Mouse (Mus musculus): ENCODE measurements around the gene Arid5a.

Arid5a gene

DNA sequence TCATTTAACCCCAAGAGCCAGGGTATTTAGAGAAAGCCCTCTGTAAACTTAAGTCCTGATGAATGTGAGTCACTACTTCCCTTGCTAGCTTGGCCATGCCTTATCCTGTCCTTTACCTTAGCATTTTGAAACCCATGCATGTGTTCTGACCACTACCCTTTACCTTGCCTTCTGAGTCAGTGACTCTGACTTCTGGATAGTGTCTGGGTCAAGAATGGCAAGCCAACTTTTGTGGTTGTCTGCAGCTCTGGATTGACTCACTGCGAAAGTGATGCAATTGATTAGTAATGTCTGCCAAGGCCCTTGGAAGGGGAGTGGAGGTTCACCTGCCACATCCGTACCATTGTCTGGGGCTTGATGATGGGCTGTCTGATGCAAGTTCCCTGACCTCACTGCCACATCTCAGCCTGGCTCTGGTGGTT, 18.4 kb downstream of the Arid5a start:
- DNase-seq (ENCODE audit: low spot score in 2 of 2), result no peak

- DNase-seq (ENCODE audit: low spot score in 2 of 2), result no peak
Observed at GRCm38 (mm10) chr1:36326815-36327214, 19.3 kb downstream of the Arid5a start.

GRCm38 (mm10) chr1:36331743-36332142, 24.2 kb downstream of the Arid5a start:
- DNase-seq (ENCODE audit: low spot score in 2 of 2), result no peak

DNA sequence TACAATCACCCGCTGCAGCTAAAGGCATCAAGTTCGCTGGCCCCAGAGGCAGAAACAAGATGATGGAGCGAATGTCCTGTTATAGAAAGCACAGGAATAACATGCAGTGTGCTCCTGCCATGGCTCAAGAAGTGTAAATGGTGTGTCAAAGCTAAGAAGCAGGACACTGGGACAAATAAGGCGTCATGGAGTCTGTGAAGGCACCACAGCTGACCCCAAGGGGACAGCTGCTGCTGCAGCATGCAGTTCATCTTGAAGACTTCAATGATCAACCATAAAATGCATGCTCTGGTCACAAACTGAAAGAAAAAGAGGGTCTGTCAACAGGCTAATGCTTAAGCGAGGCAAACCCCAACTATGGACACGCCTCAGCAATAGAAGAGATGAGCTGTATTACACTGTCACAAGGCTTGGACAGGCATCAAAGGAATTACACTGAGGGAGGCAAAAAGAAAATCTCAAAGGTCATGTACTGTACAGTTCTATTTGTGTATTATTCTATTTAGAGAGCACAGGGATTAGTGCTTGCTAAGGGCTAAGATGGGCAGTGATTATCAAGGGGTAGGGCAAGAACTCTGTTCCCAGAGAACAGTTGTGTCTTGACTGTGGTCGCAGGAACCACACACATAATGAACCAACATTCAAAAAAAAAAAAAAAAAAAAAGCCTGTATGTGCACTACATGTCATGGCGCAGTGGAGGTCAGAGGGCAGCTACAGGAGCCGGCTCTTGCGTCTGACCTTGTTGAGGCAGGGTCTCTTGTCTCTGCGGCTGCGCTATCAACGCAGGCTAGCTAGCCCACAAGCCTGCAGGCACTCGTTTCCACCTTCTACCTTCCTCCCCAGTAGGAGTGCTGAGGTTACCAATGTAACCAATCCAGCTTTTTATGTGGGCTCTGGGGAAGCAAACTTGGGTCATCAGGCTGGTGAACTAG, 25.7 kb downstream of the Arid5a start:
- DNase-seq (ENCODE audit: low spot score in 2 of 2), result no peak

- no peak for DNase-seq (ENCODE audit: low spot score in 2 of 2)
Observed at GRCm38 (mm10) chr1:36342547-36342946, 35.0 kb downstream of the Arid5a start.

- no peak for DNase-seq (ENCODE audit: low spot score in 2 of 2)
Observed at GRCm38 (mm10) chr1:36352351-36352750, 44.8 kb downstream of the Arid5a start.

DNA sequence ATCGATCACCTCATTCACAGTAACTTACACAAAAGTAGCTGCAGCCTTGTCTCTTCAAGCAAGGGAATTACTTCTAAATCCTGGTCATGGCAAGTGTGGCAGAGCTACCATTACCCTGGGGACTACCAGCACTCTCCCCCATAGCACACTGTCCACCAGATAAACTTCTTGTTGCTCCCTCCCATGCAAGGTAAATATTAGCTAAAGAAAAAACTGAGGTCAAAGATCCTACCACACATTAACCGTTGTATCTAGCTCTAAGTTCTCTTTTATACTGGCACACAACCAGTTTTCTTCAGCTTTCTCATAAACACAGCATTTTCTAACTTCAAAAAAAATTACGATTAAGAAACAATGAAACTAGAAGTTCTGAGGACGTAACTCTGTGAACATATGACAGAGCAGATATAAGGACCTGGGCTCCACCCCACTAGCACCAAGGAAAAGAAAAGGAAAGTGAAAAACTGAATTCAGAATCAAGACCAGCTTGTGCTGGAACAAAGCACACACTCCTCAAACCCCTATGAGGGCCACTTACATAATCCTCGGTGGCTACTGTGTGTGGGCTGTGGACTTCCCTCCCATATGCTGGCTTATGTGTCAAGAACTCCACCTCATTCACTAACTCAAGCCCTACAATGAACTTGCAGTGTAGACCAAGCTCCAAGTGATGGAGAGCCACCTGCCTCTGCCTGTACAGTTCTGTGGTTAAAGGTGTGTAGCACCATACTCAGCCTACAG, 49.6 kb downstream of the Arid5a start:
- no peak for DNase-seq (ENCODE audit: low spot score in 2 of 2)

DNA sequence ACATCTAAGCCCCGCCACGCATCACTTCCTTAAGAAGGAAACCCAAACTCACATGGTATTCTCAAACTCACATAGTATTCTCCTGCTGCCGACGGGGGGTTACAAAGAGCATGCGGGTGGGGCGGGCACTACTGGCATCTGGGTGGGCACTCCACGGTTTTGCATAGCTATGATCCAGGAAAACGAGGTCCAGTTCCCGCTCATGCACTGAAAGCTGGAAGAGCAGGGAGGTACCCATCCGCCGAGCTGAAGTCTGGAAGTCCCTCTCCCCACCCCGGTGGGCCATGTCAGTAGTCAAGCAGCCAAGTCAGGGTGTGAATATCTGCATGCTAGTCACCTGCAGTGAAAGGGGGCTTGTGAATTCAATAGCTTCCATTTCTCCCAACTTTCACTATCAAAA, 60.2 kb downstream of the Arid5a start:
- no peak for DNase-seq (ENCODE audit: low spot score in 2 of 2)

- peak in 1 of 2 experiments; percentile 43 for DNase-seq (ENCODE audit: low spot score in 2 of 2)
Observed at GRCm38 (mm10) chr1:36368112-36368968, 60.8 kb downstream of the Arid5a start.

GRCm38 (mm10) chr1:36368969-36369645, 61.6 kb downstream of the Arid5a start, which contains the start of gene Kansl3:
Gene Kansl3 (minus strand): TSS chr1:36369181.
- DNase-seq (ENCODE audit: low spot score in 2 of 2), result peak; percentile 81 to 86

DNA sequence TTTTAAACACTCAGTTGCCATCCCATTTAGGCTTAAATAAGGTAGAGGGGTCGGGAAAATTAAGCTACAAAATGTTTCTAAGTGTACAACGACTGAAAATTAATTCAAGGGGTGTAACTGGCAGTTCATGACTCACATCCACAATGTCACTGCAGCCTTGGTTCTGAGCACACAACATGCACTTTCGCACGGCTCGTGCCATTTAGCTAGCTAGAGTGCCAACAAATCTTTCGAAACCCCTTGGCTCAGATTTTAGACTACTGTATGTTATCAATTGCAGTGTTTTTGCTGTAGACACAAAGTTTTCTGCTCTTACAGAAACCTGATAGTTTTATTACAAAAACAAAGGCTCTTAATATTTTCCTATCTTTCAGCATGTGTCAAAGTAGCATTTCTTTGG, 63.4 kb downstream of the Arid5a start:
- no peak for DNase-seq (ENCODE audit: low spot score in 2 of 2)

DNA sequence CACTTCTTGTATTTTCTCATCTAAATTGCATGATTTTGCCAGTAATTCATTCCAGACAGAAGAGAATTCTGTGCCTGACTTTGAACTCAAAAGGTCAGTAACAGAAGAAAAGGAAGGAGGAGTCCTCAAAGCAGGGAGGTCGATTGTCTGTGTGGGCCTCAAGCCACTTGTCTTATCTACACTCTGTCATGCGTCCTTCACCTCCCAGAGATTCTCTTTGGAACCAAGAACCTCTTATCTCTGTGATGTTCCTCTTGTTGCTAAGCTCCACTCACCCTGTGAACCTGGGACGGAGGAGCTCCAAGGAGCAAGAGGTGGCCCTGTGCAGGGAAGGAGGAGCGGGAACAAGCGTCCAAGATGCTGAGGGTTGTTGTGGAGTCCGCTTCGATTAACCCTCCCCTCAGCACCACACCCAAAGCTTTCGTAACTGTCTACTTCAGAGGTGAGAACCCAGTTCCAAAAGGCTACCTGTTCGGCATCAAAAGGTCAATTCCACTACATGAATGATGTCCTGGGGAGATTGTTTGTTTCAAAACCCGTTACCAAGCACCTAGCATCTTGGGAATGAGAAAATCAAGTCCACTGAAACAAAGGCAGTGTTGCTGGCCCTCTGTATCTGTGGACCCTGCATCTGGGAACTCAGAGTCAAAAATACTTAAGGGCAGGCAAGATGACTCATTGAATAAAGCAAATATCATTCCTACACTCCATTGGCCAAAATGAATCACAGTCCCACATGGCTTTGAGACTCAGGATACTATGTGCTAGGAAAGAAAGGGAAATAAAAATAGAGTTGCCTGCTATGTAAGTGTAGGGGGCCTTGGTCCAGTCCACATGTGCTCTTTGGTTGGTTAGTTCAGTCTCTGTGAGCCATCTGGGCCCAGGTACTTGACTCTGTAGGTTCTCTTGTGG, 64.7 kb downstream of the Arid5a start, which contains the start of gene Fer1l5:
Fer1l5 (plus strand) TSS at position 358 of the 912 bp plus-strand sequence.
- no peak for DNase-seq (ENCODE audit: low spot score in 2 of 2)
